Mouse (Mus musculus): ENCODE measurements at regions not wholly inside any gene's neighbourhood (a gene's known extent, or its start where the extent isn't known, plus 50 kb on each side); places are given as distances from the start of the nearest gene placed in this dataset.

DNA sequence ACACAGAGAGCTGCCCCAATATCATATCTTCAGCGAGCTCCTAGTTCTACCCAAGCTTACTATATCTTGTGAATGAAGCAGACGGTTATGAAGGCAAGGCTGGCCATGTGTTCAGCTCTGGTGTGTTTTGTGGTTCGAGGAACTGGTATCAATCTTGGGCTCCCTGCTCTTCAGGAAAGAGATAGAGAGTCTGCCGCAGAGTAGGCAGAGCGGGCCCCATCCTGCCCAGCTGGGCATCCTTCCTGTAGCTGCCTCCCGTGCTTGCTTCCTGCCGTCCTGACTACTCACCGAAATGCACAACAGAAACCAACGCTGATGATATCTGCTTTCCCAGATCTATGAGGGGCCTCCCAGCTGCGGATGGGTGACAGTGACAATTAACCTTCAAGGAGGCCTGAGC, 60.3 kb downstream of the Snrpe start:
- no peak for DNase-seq (ENCODE audit: inconsistent ontology term)

DNA sequence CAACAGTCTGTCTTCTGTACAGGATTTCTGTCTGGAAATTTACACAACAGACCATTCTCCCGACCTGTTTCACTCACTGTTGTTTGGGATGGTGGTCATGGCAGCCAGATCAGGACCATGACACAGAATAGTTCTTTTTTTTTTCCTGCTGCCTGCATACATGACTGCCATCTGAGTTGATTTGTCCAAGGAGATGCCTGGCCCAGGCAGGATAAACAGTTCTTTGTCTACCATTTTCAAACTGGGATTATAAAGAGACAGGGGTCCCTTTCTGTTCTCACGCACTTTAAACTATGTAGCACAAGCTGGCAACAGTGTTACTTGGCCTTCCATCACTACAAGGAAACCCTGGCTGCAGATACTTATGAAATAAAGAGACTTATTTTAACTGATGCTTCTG, 61.1 kb downstream of the Snrpe start:
- DNase-seq (ENCODE audit: inconsistent ontology term): no peak

- no peak for DNase-seq (ENCODE audit: inconsistent ontology term)
Observed at GRCm38 (mm10) chr1:133547541-133547940, 62.5 kb downstream of the Snrpe start.

GRCm38 (mm10) chr1:133544996-133545395, 65.1 kb downstream of the Snrpe start:
- no peak for DNase-seq (ENCODE audit: inconsistent ontology term)

GRCm38 (mm10) chr1:133543751-133544150, 66.3 kb downstream of the Snrpe start:
- DNase-seq (ENCODE audit: inconsistent ontology term): no peak

GRCm38 (mm10) chr1:133541996-133542775, 67.9 kb downstream of the Snrpe start:
- no peak for DNase-seq (ENCODE audit: inconsistent ontology term)

DNA sequence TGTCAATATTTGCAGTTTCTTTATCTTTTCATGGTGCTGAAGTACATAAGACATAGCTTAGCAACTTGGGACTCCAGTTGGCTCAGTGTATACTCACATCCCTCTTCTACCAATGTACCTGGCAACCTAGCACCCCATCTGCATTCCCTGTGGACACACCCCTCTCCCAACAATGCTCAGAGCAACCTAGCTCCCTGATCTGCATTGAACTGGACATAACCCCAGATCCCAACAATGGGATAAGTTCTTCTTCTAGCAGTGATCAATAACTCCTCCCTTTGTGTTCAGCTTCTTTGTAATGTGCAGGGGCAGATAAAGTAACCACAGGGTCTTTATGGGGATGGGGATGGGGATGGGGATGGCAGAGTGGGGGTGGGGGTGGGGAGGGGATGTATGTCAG, 79.4 kb downstream of the Snrpe start:
- DNase-seq (ENCODE audit: inconsistent ontology term): no peak

DNA sequence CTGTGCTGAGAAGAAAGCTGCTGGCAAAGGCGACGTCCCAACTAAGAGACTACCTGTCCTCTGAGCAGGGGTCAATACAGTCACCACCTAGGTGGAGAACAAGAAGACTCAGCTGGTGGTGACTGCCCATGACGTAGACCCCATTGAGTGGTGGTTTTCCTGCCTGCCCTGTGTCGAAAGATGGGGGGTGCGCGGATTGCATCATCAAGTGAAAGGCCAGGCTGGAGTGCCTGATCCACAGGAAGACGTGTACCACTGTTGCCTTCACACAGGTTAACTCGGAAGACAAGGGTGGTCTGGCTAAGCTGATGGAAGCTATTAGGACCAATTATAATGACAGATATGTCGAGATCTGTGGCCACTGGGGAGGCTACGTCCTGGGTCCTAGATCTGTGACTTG, 80.3 kb downstream of the Snrpe start:
- no peak for DNase-seq (ENCODE audit: inconsistent ontology term)

GRCm38 (mm10) chr1:133527651-133528385, 82.3 kb downstream of the Snrpe start:
- DNase-seq (ENCODE audit: inconsistent ontology term): no peak

- no peak for DNase-seq (ENCODE audit: inconsistent ontology term)
Observed at GRCm38 (mm10) chr1:133522825-133523224, 87.3 kb downstream of the Snrpe start.

- peak; percentile 4 for DNase-seq (ENCODE audit: inconsistent ontology term)
Observed at GRCm38 (mm10) chr1:133520652-133521051, 89.4 kb downstream of the Snrpe start.

- no peak for DNase-seq (ENCODE audit: inconsistent ontology term)
Observed at GRCm38 (mm10) chr1:133517020-133517419, 92.8 kb upstream of the Sox13 start.

- no peak for DNase-seq (ENCODE audit: inconsistent ontology term)
Observed at GRCm38 (mm10) chr1:133504116-133504515, 79.9 kb upstream of the Sox13 start.

DNA sequence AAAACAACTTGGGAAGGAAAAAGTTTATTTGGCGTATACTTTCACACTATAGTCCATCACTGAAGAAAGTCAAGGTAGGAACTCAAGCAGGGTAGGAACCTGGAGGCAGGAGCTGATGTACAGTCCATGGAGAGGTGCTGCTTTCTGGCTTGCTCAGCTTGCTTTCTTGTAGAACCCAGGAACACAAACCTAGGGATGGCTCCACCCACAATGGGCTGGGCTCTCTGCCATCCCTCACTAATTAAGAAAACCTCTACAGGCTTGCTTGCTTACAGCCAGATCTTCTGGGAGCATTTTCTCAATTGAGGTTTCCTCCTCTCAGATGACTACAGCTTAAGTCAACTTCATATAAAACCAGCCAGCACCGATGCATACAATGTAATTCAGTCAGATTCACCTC, 79.2 kb upstream of the Sox13 start:
- no peak for DNase-seq (ENCODE audit: inconsistent ontology term)

DNA sequence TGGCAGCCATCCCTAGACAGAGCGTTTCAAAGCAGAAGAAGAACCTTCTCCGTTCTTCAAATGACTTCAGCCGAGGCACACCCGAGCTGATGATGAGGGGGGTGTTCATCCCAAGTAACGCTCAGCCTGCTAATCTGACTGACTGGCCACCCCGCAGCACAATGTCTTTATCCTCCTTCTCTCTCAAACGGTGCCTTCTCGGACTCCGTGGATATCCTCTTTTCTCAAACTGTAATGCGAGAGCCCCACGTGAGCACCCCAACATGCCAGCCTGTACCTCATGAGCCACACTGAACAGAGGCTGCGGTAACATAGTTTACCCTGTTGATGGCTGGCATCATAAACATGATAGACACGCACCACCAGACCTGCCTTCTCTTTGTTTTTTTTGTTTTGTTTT, 76.8 kb upstream of the Sox13 start:
- DNase-seq (ENCODE audit: inconsistent ontology term): no peak

- peak; percentile 76 for DNase-seq (ENCODE audit: inconsistent ontology term)
Observed at GRCm38 (mm10) chr1:133492986-133493741, 69.0 kb upstream of the Sox13 start.

DNA sequence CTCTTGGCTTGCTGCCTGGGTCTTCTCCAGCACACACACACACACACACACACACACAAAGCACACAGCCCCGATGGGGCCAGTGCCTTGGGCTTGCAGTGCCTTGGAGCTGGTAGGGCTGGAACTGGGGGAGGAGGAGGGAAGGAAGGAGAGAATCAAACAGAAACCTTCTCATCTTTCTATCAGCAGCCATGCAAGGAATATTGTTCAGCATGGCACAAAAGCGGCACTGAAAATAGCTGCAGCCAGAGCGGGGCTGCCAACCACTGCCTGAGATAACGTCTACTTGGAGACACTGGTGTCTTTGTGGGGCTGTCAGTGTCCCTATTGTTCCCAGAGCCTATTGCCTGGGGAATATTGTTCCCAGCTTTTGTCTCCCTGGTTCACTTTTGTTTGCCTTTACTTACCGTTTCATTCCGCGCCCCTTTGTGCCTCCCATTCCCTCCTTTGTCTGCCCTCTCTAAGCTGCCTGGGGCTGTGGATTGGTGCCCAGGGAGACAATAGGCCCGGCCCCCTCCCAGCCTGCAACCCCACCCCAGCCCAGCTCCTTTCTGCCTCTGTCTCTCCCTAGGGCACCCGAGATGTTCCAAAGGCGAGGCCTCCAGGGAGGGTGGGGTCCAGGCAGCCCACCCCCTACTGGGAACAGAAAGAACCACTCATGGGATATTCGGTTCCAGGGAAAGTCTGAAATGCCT, 68.3 kb upstream of the Sox13 start:
- DNase-seq (ENCODE audit: inconsistent ontology term): peak; percentile 80

DNA sequence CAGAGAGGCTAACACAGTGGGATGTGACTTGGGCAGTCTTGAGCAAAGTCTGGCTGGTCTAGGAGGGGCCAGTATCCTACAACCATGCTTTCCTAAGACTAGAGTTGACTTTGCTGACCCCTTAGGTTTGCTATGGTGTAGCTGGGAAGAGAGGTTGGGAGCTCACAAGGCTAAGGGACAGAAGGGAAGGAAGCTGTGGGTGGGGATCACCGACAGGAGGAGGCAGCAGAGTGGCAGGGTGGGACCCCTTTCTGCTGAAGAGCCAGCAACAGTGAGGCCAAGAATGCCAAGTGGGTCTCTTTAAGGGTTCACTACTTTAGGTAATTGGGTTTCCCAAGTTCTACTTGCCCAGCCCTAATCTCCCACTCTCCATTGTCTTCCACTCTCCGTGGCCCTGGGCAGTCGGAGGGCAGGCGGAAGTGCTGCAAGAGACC, 67.7 kb upstream of the Sox13 start:
- no peak for DNase-seq (ENCODE audit: inconsistent ontology term)

DNA sequence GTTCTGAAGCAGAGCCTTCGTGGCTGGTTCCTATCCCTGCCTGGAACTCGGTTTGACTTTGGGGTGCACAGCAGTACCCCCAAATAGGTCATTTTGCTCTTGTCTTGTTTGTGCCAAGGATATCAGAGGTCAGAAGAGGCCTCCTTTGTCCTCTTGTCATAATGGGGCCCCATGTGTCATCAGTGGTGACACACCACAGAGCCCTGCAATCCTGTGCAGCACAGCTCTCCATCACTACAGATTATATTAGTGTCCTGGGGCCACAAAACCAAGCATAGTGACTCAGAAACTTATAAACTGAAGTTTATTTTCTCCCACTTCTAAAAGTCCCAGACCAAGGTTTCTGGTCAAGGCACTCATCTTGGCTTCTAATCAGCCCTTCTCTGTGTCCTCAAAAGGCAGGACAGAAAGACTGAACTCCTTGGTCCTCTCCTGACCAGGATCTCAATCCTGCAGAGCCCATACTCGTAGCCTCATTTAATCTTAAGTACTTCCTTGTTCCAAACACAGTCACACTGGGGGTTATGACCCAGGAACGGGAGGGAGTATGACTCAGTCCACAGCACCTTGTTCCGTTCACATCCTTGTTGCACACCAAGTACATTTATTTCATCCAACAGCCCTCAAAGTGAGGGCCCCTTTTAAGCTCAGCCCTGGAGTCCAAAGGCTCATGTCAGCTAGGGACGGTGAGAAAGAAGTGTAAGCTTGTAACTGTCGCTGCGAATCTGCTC, 63.2 kb upstream of the Sox13 start:
- no peak for DNase-seq (ENCODE audit: inconsistent ontology term)

- DNase-seq (ENCODE audit: inconsistent ontology term): no peak
Observed at GRCm38 (mm10) chr1:133486370-133486769, 62.2 kb upstream of the Sox13 start.

DNA sequence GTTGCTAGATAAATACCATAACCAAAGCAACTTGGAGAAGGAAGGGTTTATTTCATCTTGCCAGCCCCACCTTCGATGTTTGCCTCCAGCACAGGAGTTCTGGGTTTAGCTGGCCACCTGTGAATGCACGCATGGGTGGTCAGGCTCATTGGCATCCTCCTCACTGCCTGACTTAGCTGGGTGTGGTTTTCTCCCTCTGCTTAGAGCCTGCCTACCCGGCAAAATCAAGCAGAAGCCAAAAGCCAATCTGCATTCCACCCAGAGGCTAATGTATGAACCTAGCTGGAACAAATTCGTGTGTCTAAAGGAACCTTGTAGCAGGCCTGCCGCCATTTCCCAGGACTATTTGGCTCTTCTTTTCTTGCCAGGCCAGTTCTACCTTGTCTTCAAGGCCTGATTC, 58.7 kb upstream of the Sox13 start:
- DNase-seq (ENCODE audit: inconsistent ontology term): no peak
